Mouse (Mus musculus): Measurements from ENCODE around the gene Slc1a1. TPM values are rescaled to one million over a fixed set of nuclear protein-coding genes. Genes with fewer than 3 reads are reported as not detected.

Gene Slc1a1
- 100 to 1,000 TPM; 138 to 140 TPM for total RNA-seq (2021)

- peak; percentile 81 to 87 for DNase-seq
These were observed at the start of gene Slc1a1 for GRCm38 (mm10) chr19:28834798-28835499. Gene Slc1a1, plus strand, starts transcription at chr19:28835049.

GRCm38 (mm10) chr19:28790196-28790595 is 44.7 kb upstream of the Slc1a1 start:
- DNase-seq: no peak

- DNase-seq: no peak
These were observed 41.5 kb upstream of the Slc1a1 start for GRCm38 (mm10) chr19:28793307-28793706.

GRCm38 (mm10) chr19:28796146-28796848 is 38.6 kb upstream of the Slc1a1 start:
- no peak for DNase-seq

- peak; percentile 19 to 25 for DNase-seq
These were observed 37.9 kb upstream of the Slc1a1 start for GRCm38 (mm10) chr19:28796966-28797365.

GRCm38 (mm10) chr19:28797611-28798010 is 37.2 kb upstream of the Slc1a1 start:
- no peak for DNase-seq

- no peak for DNase-seq
These were observed 34.4 kb upstream of the Slc1a1 start for GRCm38 (mm10) chr19:28800448-28800847.

GRCm38 (mm10) chr19:28806276-28806675 is 28.6 kb upstream of the Slc1a1 start:
- no peak for DNase-seq

- no peak for DNase-seq
These were observed 27.9 kb upstream of the Slc1a1 start for GRCm38 (mm10) chr19:28806821-28807496.

GRCm38 (mm10) chr19:28807497-28807871 is 27.4 kb upstream of the Slc1a1 start:
- no peak for DNase-seq

GRCm38 (mm10) chr19:28818286-28818685 is 16.6 kb upstream of the Slc1a1 start:
- DNase-seq: no peak

GRCm38 (mm10) chr19:28827697-28828328 is 7.0 kb upstream of the Slc1a1 start:
- DNase-seq: no peak

- no peak for DNase-seq
These were observed 3.5 kb upstream of the Slc1a1 start for GRCm38 (mm10) chr19:28831324-28831723.

- DNase-seq: no peak
These were observed 2.2 kb upstream of the Slc1a1 start for GRCm38 (mm10) chr19:28832605-28833004.

- no peak for DNase-seq
These were observed 461 bp upstream of the Slc1a1 start for GRCm38 (mm10) chr19:28834388-28834787.

- DNase-seq: no peak
These were observed 633 bp downstream of the Slc1a1 start for GRCm38 (mm10) chr19:28835500-28835864.

GRCm38 (mm10) chr19:28836116-28836515 is 1.3 kb downstream of the Slc1a1 start:
- no peak for DNase-seq

- no peak for DNase-seq
These were observed 2.0 kb downstream of the Slc1a1 start for GRCm38 (mm10) chr19:28836651-28837410.

- DNase-seq: no peak
These were observed 3.9 kb downstream of the Slc1a1 start for GRCm38 (mm10) chr19:28838796-28839195.

- DNase-seq: no peak
These were observed 10.3 kb downstream of the Slc1a1 start for GRCm38 (mm10) chr19:28844946-28845710.

GRCm38 (mm10) chr19:28850510-28850909 is 15.7 kb downstream of the Slc1a1 start:
- no peak for DNase-seq
